Mouse (Mus musculus): ENCODE results near the gene Tmem150a.

DNA sequence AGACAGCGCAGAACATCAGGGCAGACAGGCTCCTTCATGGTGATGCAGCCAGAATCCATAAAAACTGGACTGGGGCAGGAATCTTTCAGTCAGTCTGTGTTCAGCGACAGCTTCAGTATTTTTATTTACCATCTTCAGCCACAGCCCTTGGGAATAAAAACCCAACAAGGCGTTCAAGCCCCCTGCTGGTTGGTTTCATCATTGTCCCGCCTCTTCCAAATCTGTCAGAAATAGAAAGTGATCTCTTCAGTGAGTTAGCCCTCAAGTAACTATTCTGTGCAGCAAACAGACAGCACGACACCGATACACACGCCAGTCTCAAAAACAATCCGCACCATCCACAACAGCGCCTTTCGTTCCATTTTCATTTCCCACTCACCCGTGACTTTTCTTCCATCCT lies 36.2 kb upstream of the Tmem150a start:
- TF ChIP-seq CTCF (IDR thresholded peaks at IDR 0.05; ENCODE audit: borderline replicate concordance, control insufficient read depth, extremely low read depth, insufficient read depth, low read length, poor library complexity) (no peak), POLR2A (IDR thresholded peaks at IDR 0.05; ENCODE audit: control insufficient read depth, extremely low read depth, insufficient read depth, low read length, poor library complexity) (no peak)

Data from thymus, adult 2 months (tissue).